Mouse (Mus musculus) lung, adult 2 months (tissue): ENCODE measurements around the gene Olfr193.

Source experiments
- CTCF ChIP-seq: fragments of 200-500 bp; IDR thresholded peaks from 2 replicates; pipeline ENCODE4 v1.5.1; 2011; ENCODE audit warnings: mild to moderate bottlenecking, low read length, control low read depth; ENCODE audit not compliant: insufficient read depth
- POLR2A ChIP-seq: fragments of 200-500 bp; IDR thresholded peaks from 2 replicates; pipeline ENCODE4 v1.6.1; 2011; ENCODE audit warnings: low read depth, mild to moderate bottlenecking, control low read depth, low read length, borderline replicate concordance; ENCODE audit errors: extremely low read depth

- TF ChIP-seq POLR2A (no peak), CTCF (no peak)
These were observed 38.2 kb downstream of the Olfr193 start for GRCm38 (mm10) chr16:59073520-59073919.
